Mouse (Mus musculus): ENCODE data around the gene Dnal1.

Gene Dnal1

GRCm38 (mm10) chr12:84129931-84130330 lies 15.8 kb downstream of the Dnal1 start:
- no peak for DNase-seq

- peak; percentile 22 to 51 for DNase-seq
These were observed 18.1 kb downstream of the Dnal1 start for GRCm38 (mm10) chr12:84132265-84132664.

- DNase-seq: no peak
These were observed 23.0 kb downstream of the Dnal1 start for GRCm38 (mm10) chr12:84137131-84137530.

- DNase-seq: no peak
These were observed 26.0 kb downstream of the Dnal1 start for GRCm38 (mm10) chr12:84140135-84140534.

GRCm38 (mm10) chr12:84141271-84141670 lies 27.1 kb downstream of the Dnal1 start:
- DNase-seq: no peak

GRCm38 (mm10) chr12:84142281-84143050 lies 28.3 kb downstream of the Dnal1 start:
- no peak for DNase-seq

- peak; percentile 60 to 70 for DNase-seq
These were observed 33.9 kb downstream of the Dnal1 start, which contains the start of gene Pnma1 for GRCm38 (mm10) chr12:84147954-84148621. Pnma1 (minus strand) TSS chr12:84148489.

GRCm38 (mm10) chr12:84148622-84149012 lies 34.5 kb downstream of the Dnal1 start:
- no peak for DNase-seq

GRCm38 (mm10) chr12:84149971-84150370 lies 35.8 kb downstream of the Dnal1 start:
- DNase-seq: no peak

GRCm38 (mm10) chr12:84150976-84151375 lies 36.8 kb downstream of the Dnal1 start:
- DNase-seq: no peak

- DNase-seq: no peak
These were observed 37.7 kb downstream of the Dnal1 start for GRCm38 (mm10) chr12:84151911-84152310.

- no peak for DNase-seq
These were observed 38.4 kb downstream of the Dnal1 start for GRCm38 (mm10) chr12:84152352-84153190.

- peak in 1 of 2 experiments; percentile 50 for DNase-seq
These were observed 39.2 kb downstream of the Dnal1 start for GRCm38 (mm10) chr12:84153414-84153813.

GRCm38 (mm10) chr12:84154786-84155522 lies 40.8 kb downstream of the Dnal1 start:
- DNase-seq: peak; percentile 91 to 92

GRCm38 (mm10) chr12:84155523-84155871 lies 41.3 kb downstream of the Dnal1 start:
- peak in 1 of 2 experiments; percentile 61 for DNase-seq

- no peak for DNase-seq
These were observed 42.0 kb downstream of the Dnal1 start for GRCm38 (mm10) chr12:84156210-84156609.

GRCm38 (mm10) chr12:84158156-84158555 lies 44.0 kb downstream of the Dnal1 start:
- DNase-seq: no peak

- no peak for DNase-seq
These were observed 46.3 kb downstream of the Dnal1 start for GRCm38 (mm10) chr12:84160491-84160890.

- DNase-seq: no peak
These were observed 47.0 kb downstream of the Dnal1 start for GRCm38 (mm10) chr12:84161116-84161515.

GRCm38 (mm10) chr12:84161616-84162433 lies 47.7 kb downstream of the Dnal1 start:
- no peak for DNase-seq

GRCm38 (mm10) chr12:84163133-84163532 lies 49.0 kb downstream of the Dnal1 start:
- DNase-seq: peak; percentile 58 to 71
